ENCODE assay signal across 9 mouse cellular contexts in the genomic region with DNA sequence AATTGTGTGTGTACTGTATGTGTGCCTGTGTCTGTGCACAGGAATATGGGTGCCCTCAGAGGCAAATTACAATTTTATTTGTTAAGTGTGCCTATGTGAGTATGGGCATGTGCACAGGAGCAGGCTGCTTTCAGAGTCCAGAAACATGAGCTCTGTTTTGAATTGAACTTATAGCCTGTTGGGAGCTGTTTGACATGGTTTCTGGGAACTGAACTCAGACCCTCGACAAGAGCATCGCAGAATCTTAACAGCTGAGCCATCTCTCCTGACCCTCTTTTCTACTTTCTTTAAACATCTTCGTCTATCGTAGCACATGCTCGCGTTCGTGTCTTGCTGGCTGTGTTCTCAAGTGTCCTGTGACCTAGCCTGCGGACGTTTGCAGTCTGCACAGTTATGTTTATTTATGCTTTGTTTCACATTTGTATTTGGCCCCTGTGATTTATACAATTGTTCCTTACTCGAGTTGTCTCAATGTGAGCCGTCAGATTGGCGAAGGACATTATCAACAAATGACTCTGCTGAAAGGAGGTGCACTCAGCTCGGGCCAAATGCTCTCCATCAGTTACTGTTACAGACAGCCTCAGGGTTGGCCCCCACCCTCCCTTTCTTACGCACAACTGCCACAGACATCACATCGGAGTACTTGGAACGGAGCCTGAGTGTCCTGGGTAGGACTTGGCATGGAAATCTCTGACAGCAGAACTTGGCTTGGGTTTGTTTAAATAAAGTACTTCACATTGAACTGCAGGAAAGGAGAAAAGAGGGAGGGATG. TPM values are rescaled to one million over a fixed set of nuclear protein-coding genes. Genes with fewer than 3 reads are reported as not detected.
DNase-seq lines count a peak whose midpoint lies in the region; ATAC-seq and TF ChIP-seq lines count a peak whose summit lies in the region.
"Had no signal": no experiment of that assay in that cellular context is flagged by ENCODE, and none has a peak within 500 bp of the region (broad histone marks: within the 10 kb centered on the region; RNA-seq: fewer than 3 reads in every experiment).

No protein-coding gene starts in this region.

- H3K36me3 ChIP-seq in forebrain, embryonic 14.5 days (ENCODE audit: control insufficient read depth, insufficient read depth, low read length) = no peaks in the 10 kb centered on the region
- H3K36me3 ChIP-seq in forebrain, embryonic 10.5 days (replicated peaks) = no peaks in the 10 kb centered on the region
- no peaks in the 10 kb centered on the region for H3K36me3 ChIP-seq in intestine, embryonic 16.5 days (ENCODE audit: control insufficient read depth, insufficient read depth, low read length)
- H3K36me3 ChIP-seq in thymus, adult 2 months (ENCODE audit: control insufficient read depth, insufficient read depth, low read length) = no peaks in the 10 kb centered on the region
- H3K36me3 ChIP-seq: limb, embryonic 13.5 days had no signal

- no peak overlapping the region for H3K4me3 ChIP-seq in forebrain, embryonic 14.5 days (ENCODE audit: low read depth, low read length)
- H3K4me3 ChIP-seq in forebrain, embryonic 10.5 days = no peak overlapping the region
- H3K4me3 ChIP-seq in intestine, embryonic 16.5 days (ENCODE audit: low read length) = no peak overlapping the region
- H3K4me3 ChIP-seq in thymus, adult 2 months (ENCODE audit: control insufficient read depth, insufficient read depth, low read length) = no peak overlapping the region
- H3K4me3 ChIP-seq: limb, embryonic 13.5 days had no signal

- WGBS in forebrain, embryonic 14.5 days = 43% methylated on average over 16 of the region's 16 CpGs
- 91% methylated on average over 16 of the region's 16 CpGs for WGBS in forebrain, embryonic 10.5 days
- 44% methylated on average over 16 of the region's 16 CpGs for WGBS in intestine, embryonic 16.5 days
- WGBS in thymus, adult 2 months = 89% methylated on average over 16 of the region's 16 CpGs

- H3K9me3 ChIP-seq in forebrain, embryonic 14.5 days (replicated peaks; ENCODE audit: control insufficient read depth, low read length) = no peaks in the 10 kb centered on the region
- H3K9me3 ChIP-seq in forebrain, embryonic 10.5 days = no peaks in the 10 kb centered on the region
- no peaks in the 10 kb centered on the region for H3K9me3 ChIP-seq in intestine, embryonic 16.5 days (ENCODE audit: control insufficient read depth, low read length)
- H3K9me3 ChIP-seq: limb, embryonic 13.5 days had no signal

- H3K27me3 ChIP-seq in forebrain, embryonic 14.5 days (replicated peaks; ENCODE audit: control insufficient read depth, insufficient read depth, low read length) = no peaks in the 10 kb centered on the region
- H3K27me3 ChIP-seq in forebrain, embryonic 10.5 days (ENCODE audit: poor library complexity, severe bottlenecking) = no peaks in the 10 kb centered on the region
- H3K27me3 ChIP-seq in intestine, embryonic 16.5 days (replicated peaks; ENCODE audit: control insufficient read depth, insufficient read depth, low read length) = no peaks in the 10 kb centered on the region
- H3K27me3 ChIP-seq in thymus, adult 2 months (ENCODE audit: control insufficient read depth, insufficient read depth, low read length) = no peaks in the 10 kb centered on the region
- H3K27me3 ChIP-seq: limb, embryonic 13.5 days had no signal

- no peak for TF ChIP-seq POLR2A in thymus, adult 2 months (IDR thresholded peaks at IDR 0.05; ENCODE audit: control insufficient read depth, extremely low read depth, insufficient read depth, low read length, poor library complexity)

- no peak overlapping the region for H3K27ac ChIP-seq in forebrain, embryonic 14.5 days (ENCODE audit: low read depth, low read length)
- H3K27ac ChIP-seq in forebrain, embryonic 10.5 days = no peak overlapping the region
- H3K27ac ChIP-seq in intestine, embryonic 16.5 days (ENCODE audit: low read length) = no peak overlapping the region; the same call in 1 of the 2 replicates
- no peak overlapping the region for H3K27ac ChIP-seq in thymus, adult 2 months (ENCODE audit: control insufficient read depth, insufficient read depth, low read length)
- H3K27ac ChIP-seq: limb, embryonic 13.5 days had no signal

- H3K4me1 ChIP-seq in forebrain, embryonic 14.5 days (ENCODE audit: control insufficient read depth, insufficient read depth, low read length) = 0 out of 2 replicates have a peak, but pooled peaks cover 3% of the 10 kb centered on the region
- H3K4me1 ChIP-seq in forebrain, embryonic 10.5 days = no peaks in the 10 kb centered on the region
- no peaks in the 10 kb centered on the region for H3K4me1 ChIP-seq in intestine, embryonic 16.5 days (ENCODE audit: control insufficient read depth, insufficient read depth, low read length)
- H3K4me1 ChIP-seq in thymus, adult 2 months (replicated peaks; ENCODE audit: control insufficient read depth, insufficient read depth, low read length) = no peaks in the 10 kb centered on the region

- no peak for TF ChIP-seq CTCF in thymus, adult 2 months (IDR thresholded peaks at IDR 0.05; ENCODE audit: borderline replicate concordance, control insufficient read depth, extremely low read depth, insufficient read depth, low read length, poor library complexity)

- no peak overlapping the region for H3K9ac ChIP-seq in forebrain, embryonic 14.5 days (ENCODE audit: low read length)
- H3K9ac ChIP-seq in intestine, embryonic 16.5 days (ENCODE audit: low read depth, low read length) = no peak overlapping the region
- H3K9ac ChIP-seq: limb, embryonic 13.5 days had no signal

- peak; percentile 88 for DNase-seq in forebrain, embryonic 14.5 days (ENCODE audit: low spot score)
- no peak for DNase-seq in forebrain, embryonic 10.5 days (ENCODE audit: extremely low spot score, low spot score)
- peak; percentile 83 to 91 for DNase-seq in adrenal gland, adult (ENCODE audit: inconsistent age in 2 of 2, low spot score in 1 of 2)
- peak; percentile 24 for DNase-seq in gastrocnemius, postnatal 14 days
- DNase-seq in lung, postnatal 36 days = peak; percentile 96
- DNase-seq in embryo, embryonic 11 days = no peak
- DNase-seq in thymus, adult 2 months = no peak

- H3K4me2 ChIP-seq in forebrain, embryonic 14.5 days (ENCODE audit: low read length) = no peak overlapping the region
- no peak overlapping the region for H3K4me2 ChIP-seq in intestine, embryonic 16.5 days (ENCODE audit: low read depth, low read length)
- H3K4me2 ChIP-seq: limb, embryonic 13.5 days had no signal

- intact Hi-C loops in gastrocnemius, postnatal 14 days (cut with DNase I; ENCODE audit: low total_unique reads) = no loop called here

- ATAC-seq in forebrain, embryonic 14.5 days = peak; percentile 96
- peak; percentile 94 for ATAC-seq in intestine, embryonic 16.5 days

RNA-seq across cellular contexts. Expression of gene Adamts1, which starts 55.1 kb away (rescaled TPM):
- 6.7 and 7.4 TPM in 2 replicates for polyA plus RNA-seq in forebrain, embryonic 14.5 days (2014; fragmentation: Nextera tagmentation; extraction: Ambion mirVana)
- polyA plus RNA-seq in forebrain, embryonic 10.5 days (2016; fragmentation: Nextera tagmentation; extraction: Ambion mirVana) = 15.7 and 15.9 TPM in 2 replicates
- total RNA-seq in gastrocnemius, postnatal 14 days (2021) = 10 to 100 TPM; 12.9 to 13.9 TPM
- polyA plus RNA-seq in intestine, embryonic 16.5 days (2015; fragmentation: Nextera tagmentation; extraction: Ambion mirVana) = 22.4 TPM in 2 replicates
- polyA plus RNA-seq in thymus, adult 2 months (2012; rRNA removed) = 2.9 and 3.8 TPM in 2 replicates

Comparison
In these comparisons a context has a peak if more than half of its experiments do, and no peak if none do; other contexts are left out.
1. DNase-seq: peak in forebrain, embryonic 14.5 days (single experiment), adrenal gland, adult (2 of 2), gastrocnemius, postnatal 14 days (single experiment) and lung, postnatal 36 days (single experiment); none in forebrain, embryonic 10.5 days (single experiment), embryo, embryonic 11 days (single experiment) and thymus, adult 2 months (single experiment).